Mouse (Mus musculus): ENCODE data around the gene Clec4g.

Gene Clec4g

DNA sequence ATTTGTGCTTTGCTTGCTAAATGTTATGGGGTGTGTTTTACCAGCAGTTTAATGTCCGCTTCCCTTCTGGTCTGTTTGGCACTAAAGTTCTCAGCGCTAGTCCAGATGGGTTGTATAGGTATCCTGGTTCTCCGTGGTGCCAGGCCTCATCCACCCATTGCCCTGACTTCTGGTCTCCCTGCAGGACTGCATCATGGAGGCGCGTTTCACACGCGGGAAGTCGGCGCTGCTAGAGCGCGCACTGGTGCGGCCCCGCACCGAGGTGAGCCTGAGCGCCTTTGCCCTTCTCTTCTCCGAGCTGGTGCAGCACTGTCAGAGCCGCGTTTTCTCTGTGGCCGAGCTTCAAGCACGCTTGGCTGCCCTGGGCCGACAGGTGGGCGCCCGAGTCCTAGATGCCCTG is 41.6 kb downstream of the Clec4g start:
- no peak for DNase-seq

DNA sequence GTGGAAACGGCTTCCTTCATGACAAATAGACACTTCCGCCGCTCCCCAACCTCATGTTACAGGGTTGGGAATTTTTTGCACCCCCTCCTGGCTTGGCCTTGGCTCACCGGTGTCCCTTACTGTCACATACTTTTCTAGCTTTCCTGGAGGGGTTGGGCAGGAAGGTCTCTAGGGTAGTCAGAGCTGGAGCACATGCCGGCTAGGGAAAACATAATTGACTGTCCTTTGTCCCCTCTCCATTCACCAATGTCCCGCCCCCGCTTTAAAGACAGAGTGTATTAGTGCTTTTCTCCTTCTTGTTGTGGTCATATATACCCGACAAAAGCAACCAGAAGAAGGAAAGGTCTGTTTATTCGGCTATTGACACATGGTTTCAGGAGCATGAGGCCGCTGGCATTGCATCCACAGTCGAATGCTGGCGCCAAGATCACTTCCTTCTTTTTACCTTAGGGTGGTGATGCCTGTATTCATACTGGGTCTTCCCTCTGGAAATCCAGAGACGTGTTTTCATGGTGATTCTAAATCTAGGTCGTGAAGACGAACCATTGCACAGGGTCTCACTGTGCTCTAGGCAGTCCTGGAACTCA is 43.4 kb downstream of the Clec4g start:
- no peak for DNase-seq

DNA sequence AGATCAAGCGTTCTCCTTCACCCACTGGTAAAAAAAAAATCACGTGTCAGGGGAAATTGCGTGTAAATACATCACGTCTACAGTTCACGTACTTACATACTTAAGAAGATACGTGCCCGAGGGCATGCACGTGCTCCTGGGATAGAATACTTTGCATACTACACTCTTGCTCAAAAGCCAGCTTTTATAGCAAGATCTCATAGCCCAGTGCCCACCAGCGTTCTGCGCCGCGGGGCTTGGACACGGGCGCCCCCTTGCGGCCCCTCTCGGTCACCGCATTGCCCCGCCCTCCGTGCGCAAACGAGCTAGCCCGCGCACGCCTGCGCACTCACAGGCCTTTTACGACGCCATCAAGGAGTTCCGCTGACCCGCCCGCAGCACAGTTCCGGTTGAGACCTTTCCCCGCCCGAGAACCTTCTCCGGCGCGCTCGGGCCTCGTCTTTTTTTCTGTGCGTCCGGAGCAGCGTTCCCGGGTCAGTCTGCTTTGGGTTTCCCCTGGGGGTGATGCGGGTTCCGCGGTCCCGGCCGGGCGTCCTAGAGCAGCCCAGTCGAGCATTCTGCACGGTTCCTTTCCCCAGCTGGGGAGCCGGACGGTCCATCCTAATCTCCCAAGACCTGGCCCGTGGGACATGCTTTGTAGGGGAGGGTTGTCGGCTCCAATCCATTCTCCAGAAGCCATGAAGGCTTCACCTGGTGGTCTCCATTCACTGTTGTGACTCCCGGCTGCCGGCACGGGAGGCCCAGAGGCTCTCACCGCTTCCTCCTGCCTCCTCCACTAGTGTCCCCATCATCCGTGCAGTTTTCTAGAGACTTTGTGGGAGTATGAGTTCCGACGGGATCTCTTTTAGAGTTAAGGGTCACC is 44.1 kb downstream of the Clec4g start, which contains the start of gene Trappc5:
Trappc5 (plus strand) TSS at position 169 of the 862 bp plus-strand sequence.
- DNase-seq = peak; percentile 96

DNA sequence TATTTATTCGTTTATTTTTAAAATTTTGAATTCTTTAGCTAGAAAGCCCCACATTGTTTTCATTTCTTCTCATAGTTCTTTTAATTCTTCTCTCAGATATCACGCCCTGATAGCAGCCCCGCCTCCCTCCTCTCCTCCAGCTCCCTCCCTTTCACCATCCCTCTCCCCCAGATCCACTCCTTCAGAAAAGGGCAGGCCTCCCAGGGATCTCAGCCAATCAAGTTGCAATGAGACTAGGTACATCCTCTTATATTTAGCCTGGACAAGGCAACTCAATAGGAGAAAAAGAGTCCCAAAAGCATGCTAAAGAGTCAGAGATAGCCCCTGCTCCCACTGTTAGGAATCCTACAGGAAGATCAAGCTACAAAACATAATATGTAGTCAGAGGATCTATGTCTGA is 45.8 kb downstream of the Clec4g start:
- no peak for DNase-seq

- peak; percentile 85 for DNase-seq
Measured at GRCm38 (mm10) chr8:3671980-3672491, 48.4 kb downstream of the Clec4g start, which contains the start of gene Fcor. Fcor (minus strand) TSS chr8:3672362.

- DNase-seq = no peak
Measured at GRCm38 (mm10) chr8:3670388-3670787, 50.1 kb downstream of the Clec4g start.

- DNase-seq = no peak
Measured at GRCm38 (mm10) chr8:3665507-3665906, 54.9 kb downstream of the Clec4g start, which contains the start of gene Mcemp1. Mcemp1 (plus strand) TSS chr8:3665754.

DNA sequence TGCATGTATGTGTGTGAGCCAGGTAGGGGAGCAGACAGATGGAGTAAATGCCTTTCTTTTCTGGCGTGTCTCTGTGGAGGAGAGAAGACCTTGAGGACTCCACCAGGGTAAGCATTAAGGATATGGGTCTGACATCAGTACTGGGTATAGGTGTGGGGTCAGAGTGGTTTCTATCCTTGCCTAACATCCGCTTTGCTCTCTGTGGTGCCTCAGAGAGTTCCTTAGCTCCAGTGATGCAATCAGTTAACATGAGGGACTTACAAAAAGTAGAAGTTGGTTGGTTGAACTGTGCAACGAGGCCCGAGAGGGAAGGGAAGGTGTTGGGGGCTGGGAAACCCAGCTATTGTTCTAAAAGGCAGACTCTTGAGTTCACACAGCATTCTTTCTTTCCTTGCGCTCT is 56.0 kb downstream of the Clec4g start:
- DNase-seq = no peak

GRCm38 (mm10) chr8:3660889-3661288 is 59.6 kb downstream of the Clec4g start:
- DNase-seq = no peak
